Mouse (Mus musculus): ENCODE results near the gene Gm8439.
A peak's percentile ranks its signal among the peaks of the same experiment; 100 is the strongest.

GRCm38 (mm10) chr4:120569486-120570437 is 18.8 kb upstream of the Gm8439 start, which contains the start of gene Ctps:
- peak; percentile 89 for TF ChIP-seq POLR2A (IDR thresholded peaks at IDR 0.05; ENCODE audit: insufficient read length, low read depth)
- TF ChIP-seq SRF (IDR thresholded peaks at IDR 0.05; ENCODE audit: control insufficient read depth, insufficient read length, low read depth): no peak
- no peak for TF ChIP-seq USF1 (IDR thresholded peaks at IDR 0.05; ENCODE audit: low read depth)
- peak; percentile 45 for TF ChIP-seq E2F4 (IDR thresholded peaks at IDR 0.05; ENCODE audit: insufficient read depth)
- TF ChIP-seq POLR2AphosphoS2 (IDR thresholded peaks at IDR 0.05; ENCODE audit: insufficient read length, low read depth): peak; percentile 91
- TF ChIP-seq CEBPB (IDR thresholded peaks at IDR 0.05; ENCODE audit: insufficient read depth, poor library complexity, severe bottlenecking): no peak
- TF ChIP-seq MYOD1 (IDR thresholded peaks at IDR 0.05; ENCODE audit: control insufficient read depth in 1 of 3, insufficient read length in 2 of 3, low read depth in 2 of 3): peak in 1 of 3 experiments; percentile 34
- no peak for TF ChIP-seq TCF12 (IDR thresholded peaks at IDR 0.05; ENCODE audit: insufficient read depth, poor library complexity, severe bottlenecking)
- TF ChIP-seq MAX (IDR thresholded peaks at IDR 0.05; ENCODE audit: low read depth): no peak
- TF ChIP-seq MYOG (IDR thresholded peaks at IDR 0.05; ENCODE audit: control insufficient read depth in 1 of 3, insufficient read depth in 1 of 3, insufficient read length in 2 of 3, low read depth in 2 of 3): peak in 1 of 3 experiments; percentile 49
